Mouse (Mus musculus) brown adipose tissue, adult 24 weeks (tissue): ENCODE measurements around the gene Pofut1. TPM values are rescaled to one million over a fixed set of nuclear protein-coding genes. Genes with fewer than 3 reads are reported as not detected.

Source experiments
- H3K27ac ChIP-seq: fragments of 200-500 bp; replicated peaks from 2 replicates; pipeline ENCODE4 v1.5.1; 2012; ENCODE audit warnings: low read depth, mild to moderate bottlenecking, low read length
- H3K4me1 ChIP-seq: fragments of 200-500 bp; 2 replicates; pipeline ENCODE4 v1.6.1; 2012; ENCODE audit warnings: low read length, mixed read lengths; ENCODE audit not compliant: control insufficient read depth, insufficient read depth, insufficient read length
- H3K4me3 ChIP-seq: fragments of 200-500 bp; 2 replicates; pipeline ENCODE4 v1.5.1; 2012; ENCODE audit warnings: low read depth, mild to moderate bottlenecking, low read length, moderate library complexity; ENCODE audit not compliant: insufficient read depth
- polyA plus RNA-seq: library from polyadenylated mRNA; stranded (reverse); fragments of >200 nt; gene quantifications from 2 replicates; pipeline ENCODE4 v1.2.4, GENCODE M21; 2012; ENCODE audit not compliant: missing spikeins, insufficient read depth, insufficient read length

The Pofut1 gene
- polyA plus RNA-seq, result 10.2 and 11.0 TPM in 2 replicates

GRCm38 (mm10) chr2:153241250-153242014 lies at the start of gene Pofut1, which contains the start of gene Plagl2:
Gene Pofut1 (plus strand): TSS chr2:153241533.
Gene Plagl2 (minus strand): TSS chr2:153241426.
- Histone ChIP-seq H3K27ac (peak within 1 kb of the TSS; percentile 64), H3K4me1 (peaks cover 9% of the 10 kb centered on the region), H3K4me3 (peak within 1 kb of the TSS; percentile 99)

GRCm38 (mm10) chr2:153194255-153194654 lies 47.1 kb upstream of the Pofut1 start:
- Histone ChIP-seq H3K4me3 (no peak overlapping the region), H3K4me1 (no peaks in the 10 kb centered on the region), H3K27ac (no peak overlapping the region)

- H3K27ac ChIP-seq, result peak overlapping the region; percentile 48; the same call in 1 of the 2 replicates
- H3K4me3 ChIP-seq, result no peak overlapping the region
- H3K4me1 ChIP-seq, result no peaks in the 10 kb centered on the region; the same call in 1 of the 2 replicates
These were observed 42.8 kb upstream of the Pofut1 start for GRCm38 (mm10) chr2:153198485-153198884.

GRCm38 (mm10) chr2:153199114-153199513 lies 42.2 kb upstream of the Pofut1 start:
- Histone ChIP-seq H3K4me1 (no peaks in the 10 kb centered on the region; the same call in 1 of the 2 replicates), H3K4me3 (no peak overlapping the region), H3K27ac (no peak overlapping the region)

- H3K4me1 ChIP-seq, result no peaks in the 10 kb centered on the region; the same call in 1 of the 2 replicates
- H3K27ac ChIP-seq, result no peak overlapping the region
- H3K4me3 ChIP-seq, result no peak overlapping the region
These were observed 38.6 kb upstream of the Pofut1 start for GRCm38 (mm10) chr2:153202766-153203165.

- no peaks in the 10 kb centered on the region; the same call in 1 of the 2 replicates for H3K4me1 ChIP-seq
- H3K27ac ChIP-seq, result no peak overlapping the region
- no peak overlapping the region for H3K4me3 ChIP-seq
These were observed 33.2 kb upstream of the Pofut1 start for GRCm38 (mm10) chr2:153208149-153208548.

- H3K4me1 ChIP-seq, result no peaks in the 10 kb centered on the region
- H3K4me3 ChIP-seq, result no peak overlapping the region
- no peak overlapping the region for H3K27ac ChIP-seq
These were observed 32.0 kb upstream of the Pofut1 start for GRCm38 (mm10) chr2:153209286-153209685.

- H3K4me3 ChIP-seq, result no peak overlapping the region
- no peaks in the 10 kb centered on the region for H3K4me1 ChIP-seq
- H3K27ac ChIP-seq, result no peak overlapping the region
These were observed 29.9 kb upstream of the Pofut1 start for GRCm38 (mm10) chr2:153211451-153211850.

- Histone ChIP-seq H3K27ac (no peak overlapping the region), H3K4me3 (no peak overlapping the region), H3K4me1 (peaks cover 3% of the 10 kb centered on the region; the same call in 1 of the 2 replicates)
These were observed 28.0 kb upstream of the Pofut1 start for GRCm38 (mm10) chr2:153213351-153213750.

GRCm38 (mm10) chr2:153214771-153215259 lies 26.5 kb upstream of the Pofut1 start:
- Histone ChIP-seq H3K27ac (peak overlapping the region; percentile 23), H3K4me3 (no peak overlapping the region), H3K4me1 (peaks cover 3% of the 10 kb centered on the region; the same call in 1 of the 2 replicates)

GRCm38 (mm10) chr2:153215421-153215820 lies 25.9 kb upstream of the Pofut1 start:
- H3K4me3 ChIP-seq, result no peak overlapping the region
- peak overlapping the region; percentile 23; the same call in 1 of the 2 replicates for H3K27ac ChIP-seq
- peaks cover 3% of the 10 kb centered on the region; the same call in 1 of the 2 replicates for H3K4me1 ChIP-seq

GRCm38 (mm10) chr2:153217826-153218340 lies 23.4 kb upstream of the Pofut1 start:
- no peak overlapping the region for H3K4me3 ChIP-seq
- peaks cover 3% of the 10 kb centered on the region; the same call in 1 of the 2 replicates for H3K4me1 ChIP-seq
- no peak overlapping the region for H3K27ac ChIP-seq

- Histone ChIP-seq H3K4me3 (no peak overlapping the region), H3K4me1 (peaks cover 3% of the 10 kb centered on the region; the same call in 1 of the 2 replicates), H3K27ac (no peak overlapping the region)
These were observed 22.8 kb upstream of the Pofut1 start for GRCm38 (mm10) chr2:153218516-153218915.

GRCm38 (mm10) chr2:153221620-153222019 lies 19.7 kb upstream of the Pofut1 start:
- H3K4me1 ChIP-seq, result peaks cover 3% of the 10 kb centered on the region; the same call in 1 of the 2 replicates
- H3K27ac ChIP-seq, result no peak overlapping the region
- no peak overlapping the region for H3K4me3 ChIP-seq

- H3K4me1 ChIP-seq, result peaks cover 3% of the 10 kb centered on the region; the same call in 1 of the 2 replicates
- H3K27ac ChIP-seq, result no peak overlapping the region
- H3K4me3 ChIP-seq, result no peak overlapping the region
These were observed 19.2 kb upstream of the Pofut1 start for GRCm38 (mm10) chr2:153222130-153222529.
